Mouse (Mus musculus): Measurements from ENCODE around the gene Golm1.

GRCm38 (mm10) chr13:59613868-59614267 lies 61.7 kb downstream of the Golm1 start:
- TF ChIP-seq CTCF (IDR thresholded peaks at IDR 0.05; ENCODE audit: low read depth) (no peak), EP300 (IDR thresholded peaks at IDR 0.05; ENCODE audit: low read depth) (no peak)

All from liver, embryonic 14.5 days (tissue).